Mouse (Mus musculus) thymus, postnatal 36 days (tissue): ENCODE data around the gene Cc2d2b.
A peak's percentile ranks its signal among the peaks of the same experiment; 100 is the strongest.

ENCODE experiments used
- DNase-seq, 2 experiments: peaks; one replicate each; pipeline ENCODE4 v3.0.0; 2022; ENCODE audit warnings: mixed read lengths in 2 of 2

Cc2d2b gene

DNA sequence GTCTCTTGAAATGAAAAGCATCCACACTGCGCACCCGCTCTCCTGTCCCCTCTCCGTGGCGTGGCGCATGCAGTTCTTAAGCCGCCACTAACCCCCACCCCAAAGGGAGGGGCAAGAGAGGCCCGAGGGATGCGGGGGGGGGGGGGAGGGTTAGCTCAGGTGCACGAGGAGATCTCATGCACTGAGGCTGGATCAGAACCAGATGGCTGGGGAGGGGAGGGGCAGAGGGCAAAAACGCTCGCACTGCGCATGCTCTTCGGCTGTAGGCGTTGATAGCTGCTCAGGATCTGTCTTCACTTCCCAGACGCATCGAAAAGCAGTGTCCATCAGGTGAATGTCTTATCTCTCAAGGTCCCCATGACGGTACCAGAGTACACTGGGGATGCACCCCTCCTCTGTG lies at the start of gene Cc2d2b:
Cc2d2b (plus strand) TSS at position 195 of the 400 bp plus-strand sequence.
- DNase-seq = no peak

DNA sequence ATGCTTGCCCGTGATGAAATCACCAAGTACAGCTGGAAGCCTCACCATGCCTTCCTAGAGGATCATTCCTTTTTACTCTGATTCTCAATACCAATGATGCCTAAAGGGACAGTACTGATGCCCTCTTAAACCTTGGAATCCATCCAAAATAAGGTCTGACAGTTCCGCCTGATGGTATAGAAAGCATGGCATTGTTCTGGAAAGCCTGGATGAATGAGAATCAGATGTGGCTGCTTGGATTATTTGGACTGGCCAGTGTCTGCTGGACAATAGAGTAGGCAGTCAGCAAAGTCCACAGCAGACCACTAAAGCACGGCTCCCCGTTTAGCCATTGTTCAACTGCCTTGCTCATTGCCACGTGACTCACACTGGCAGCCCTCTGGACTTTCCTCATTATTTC lies 48.7 kb upstream of the Cc2d2b start:
- DNase-seq = no peak

DNA sequence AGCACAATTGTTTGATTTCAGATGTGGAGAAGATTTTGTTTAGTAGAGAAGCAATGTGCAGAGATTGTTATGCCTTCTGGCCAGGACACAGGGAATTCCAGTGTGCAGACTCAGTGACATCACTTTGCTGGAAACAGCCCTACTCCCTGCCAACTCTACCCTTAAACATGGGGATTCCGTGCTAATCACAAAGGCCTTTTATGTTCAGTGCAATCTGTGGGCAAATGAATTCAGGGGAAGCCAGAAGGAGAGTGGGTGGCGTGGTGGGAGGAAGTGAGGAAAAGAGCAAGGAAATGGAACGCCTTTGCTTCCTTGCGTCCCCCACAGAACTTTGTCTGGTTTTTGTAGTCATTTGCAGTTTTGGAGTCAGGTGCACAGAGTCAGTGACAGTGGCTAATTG lies 46.1 kb upstream of the Cc2d2b start:
- DNase-seq = no peak

DNA sequence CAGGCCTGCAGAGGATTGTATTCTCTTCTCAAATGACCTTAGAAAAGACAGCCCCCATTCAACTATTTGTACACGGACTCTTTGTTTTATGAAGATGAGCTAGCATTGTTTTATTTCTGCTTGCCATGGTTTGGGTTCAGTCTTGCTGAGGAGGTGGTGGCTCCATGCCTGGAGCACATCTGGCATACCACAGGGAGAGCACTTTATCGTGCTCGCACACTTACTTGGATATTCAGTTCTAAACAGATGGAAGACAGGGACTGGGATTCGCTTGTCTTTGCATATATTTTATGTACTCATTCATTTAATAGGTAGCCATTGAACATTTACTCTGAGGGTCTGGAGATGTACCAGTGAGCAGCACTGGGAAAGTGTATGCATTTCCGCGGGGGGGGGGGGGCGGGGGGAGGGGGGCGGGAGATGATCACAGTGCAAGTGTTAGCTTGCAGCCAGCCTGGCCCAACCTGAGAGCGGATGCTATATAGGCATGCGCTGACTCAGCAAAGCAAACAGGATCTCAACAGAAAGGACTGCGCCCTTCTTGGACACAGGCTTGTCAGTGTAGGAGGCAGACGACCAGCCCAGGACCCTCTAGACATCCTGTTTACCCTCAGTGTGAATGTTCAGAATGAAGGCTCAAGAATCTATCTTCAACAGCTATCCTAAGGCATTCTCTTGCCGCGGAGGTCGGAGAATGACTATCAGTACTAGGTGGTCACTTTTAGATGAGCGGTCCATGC lies 35.5 kb upstream of the Cc2d2b start:
- DNase-seq = no peak

DNA sequence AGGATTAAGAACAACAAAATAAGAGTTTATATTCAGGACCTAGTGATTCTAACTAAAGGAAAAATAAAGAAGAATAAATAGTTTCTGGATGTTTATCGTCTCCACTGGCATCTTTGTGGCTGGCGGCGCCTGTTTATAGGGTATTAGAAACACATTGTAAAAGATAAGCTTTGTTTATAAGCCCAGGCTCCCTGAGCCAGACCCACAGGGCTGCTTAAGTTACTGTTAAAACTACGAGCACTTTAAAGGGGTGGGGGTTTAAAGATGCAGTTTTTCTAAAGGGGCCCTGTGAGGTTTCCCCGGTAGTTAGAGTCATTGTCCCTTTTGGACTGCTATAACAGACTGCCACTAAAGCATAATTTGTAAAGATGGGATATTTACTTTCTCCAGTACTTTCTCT lies 33.9 kb upstream of the Cc2d2b start:
- DNase-seq = no peak

DNA sequence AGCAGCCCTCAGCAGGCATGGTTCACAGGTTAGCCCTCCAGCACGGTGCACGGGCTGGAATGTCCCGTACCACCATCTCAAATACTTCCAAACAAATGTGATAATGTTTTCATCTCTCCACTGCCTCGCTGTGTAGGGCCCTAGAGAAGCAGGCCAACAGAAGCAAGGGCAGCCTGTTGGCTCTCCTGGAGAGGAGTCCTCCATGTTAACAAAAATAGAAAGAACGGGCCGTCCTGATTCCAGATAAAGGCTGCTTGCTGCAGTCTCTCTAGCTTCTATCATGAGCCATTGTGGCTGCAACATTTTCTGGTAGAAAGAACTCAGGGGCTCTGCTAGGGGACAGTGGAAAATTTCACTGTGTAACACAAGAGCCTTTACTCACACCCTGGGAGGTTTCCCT lies 31.6 kb upstream of the Cc2d2b start:
- DNase-seq = no peak

DNA sequence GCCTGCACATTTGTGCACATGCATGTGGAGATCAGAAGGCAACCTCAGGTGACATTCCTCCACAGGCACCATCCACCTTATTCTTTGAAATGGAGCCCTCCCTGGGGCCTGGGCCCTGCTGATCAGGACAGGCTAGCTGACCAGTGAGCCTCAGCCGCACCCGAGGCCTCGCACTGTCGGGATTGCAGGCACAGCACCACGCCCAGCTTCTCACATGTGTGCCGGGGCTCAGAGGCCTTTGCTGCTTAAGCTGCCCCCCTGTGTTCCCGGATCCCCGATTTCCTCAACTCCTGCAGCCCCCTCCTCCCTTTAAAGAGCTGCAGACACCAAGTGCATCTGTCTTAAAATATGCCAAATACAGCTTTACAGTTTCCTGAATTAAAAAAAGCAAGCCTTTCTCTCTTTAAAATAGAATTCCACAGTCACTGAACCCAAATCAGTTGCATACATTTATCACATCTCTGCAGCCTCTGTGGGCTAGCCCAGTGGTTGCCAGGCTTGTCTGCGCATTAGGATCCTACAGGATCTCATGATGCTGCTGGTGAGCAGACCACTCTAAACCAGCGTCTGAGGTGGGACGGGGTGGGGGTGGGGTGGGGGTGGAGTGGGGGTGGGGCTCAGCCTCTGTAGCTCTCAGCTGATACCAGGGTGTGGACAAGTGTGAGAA lies 29.0 kb upstream of the Cc2d2b start:
- DNase-seq = no peak

DNA sequence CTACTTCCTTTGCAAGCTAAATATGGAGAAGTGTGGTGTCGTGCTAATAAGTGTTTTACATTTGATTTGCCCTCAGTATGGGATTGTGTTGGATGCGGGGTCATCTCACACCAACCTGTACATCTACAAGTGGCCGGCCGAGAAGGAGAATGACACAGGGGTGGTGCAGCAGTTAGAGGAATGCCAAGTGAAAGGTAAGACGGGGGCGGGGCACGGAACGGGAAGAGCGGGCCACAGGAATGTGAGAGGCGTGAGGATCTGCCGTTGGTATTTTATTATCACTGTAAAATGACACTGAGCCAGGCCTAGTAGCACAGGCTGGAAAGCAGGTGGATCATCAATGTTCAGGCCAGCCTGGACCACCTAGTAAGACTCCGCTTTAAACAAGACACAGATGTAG lies 28.2 kb upstream of the Cc2d2b start:
- DNase-seq = no peak

DNA sequence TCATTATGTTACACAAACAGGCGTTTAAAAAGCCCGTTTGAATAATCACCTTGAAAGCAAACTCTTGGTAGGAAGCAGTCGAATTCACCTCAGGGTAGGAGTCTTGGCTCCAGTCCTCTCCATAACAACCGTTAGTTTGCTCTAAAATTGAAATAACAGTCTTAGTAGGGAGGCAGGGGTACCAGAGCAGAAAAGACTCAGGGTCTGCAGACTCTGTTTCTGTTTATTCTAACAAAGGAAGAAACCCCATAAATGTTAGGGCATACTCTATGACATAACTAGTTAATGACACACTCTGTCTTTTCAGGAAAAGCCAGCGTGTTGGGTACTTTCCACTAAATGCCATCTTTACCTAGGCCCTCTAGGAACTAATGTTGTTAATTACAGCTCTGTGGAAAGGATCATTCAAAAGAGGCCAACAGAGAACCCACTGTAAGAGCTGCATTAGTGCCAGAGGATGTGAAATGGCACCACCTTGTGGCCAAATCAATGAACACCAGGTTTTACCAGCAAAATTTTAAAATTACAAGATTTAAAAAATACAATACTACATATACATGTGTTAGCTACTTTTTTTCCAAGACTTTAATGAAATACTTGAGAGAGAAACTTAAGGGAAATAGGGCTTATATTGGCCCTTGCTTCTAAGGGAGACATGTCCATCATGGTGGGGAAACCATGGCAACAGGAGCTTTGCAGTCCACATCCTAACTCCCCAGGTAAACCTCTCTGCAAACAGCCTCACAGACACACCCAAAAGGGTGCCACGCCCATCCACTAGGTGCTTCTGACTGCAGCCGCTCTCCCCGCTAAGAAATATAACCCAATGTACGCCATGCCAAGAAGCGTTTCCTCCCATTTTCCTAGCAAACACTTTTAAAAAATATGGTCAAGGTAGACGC lies 26.2 kb upstream of the Cc2d2b start:
- DNase-seq = peak; percentile 16 to 29

DNA sequence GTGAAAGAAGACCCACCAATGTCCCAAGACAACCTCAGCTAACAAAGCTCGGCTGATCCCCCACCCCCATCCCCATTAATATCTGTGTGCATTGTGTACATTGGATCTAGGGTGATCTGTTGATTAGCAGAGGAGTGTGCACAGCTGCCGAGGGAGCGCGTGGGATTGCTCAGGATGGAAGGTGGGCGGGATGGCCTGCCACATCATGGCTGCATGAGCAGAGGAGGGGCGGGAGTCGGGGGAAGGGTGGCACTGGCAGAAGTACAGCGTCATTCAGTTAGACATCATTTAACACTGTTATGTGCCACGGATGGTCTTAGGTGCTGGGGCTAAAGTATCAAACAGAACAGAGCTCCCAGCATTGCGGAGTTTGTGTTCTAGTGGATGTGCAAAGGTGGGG lies 25.0 kb upstream of the Cc2d2b start:
- DNase-seq = no peak

DNA sequence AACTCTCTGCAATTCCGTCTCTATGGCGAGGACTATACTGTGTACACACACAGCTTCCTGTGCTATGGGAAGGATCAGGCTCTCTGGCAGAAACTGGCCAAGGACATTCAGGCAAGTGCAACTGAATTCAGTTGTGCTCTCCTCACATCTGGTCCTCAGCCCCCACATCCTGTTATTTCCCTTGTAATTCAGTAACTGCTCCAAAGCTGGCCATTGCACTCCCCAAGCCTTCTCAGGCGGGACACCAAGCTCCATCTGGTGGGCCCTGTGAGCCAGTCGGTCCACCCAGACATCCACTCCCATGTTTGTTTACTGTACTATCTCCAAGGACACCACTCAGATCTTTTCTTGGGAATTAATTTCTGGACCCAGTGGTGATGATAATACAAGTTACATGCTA lies 22.4 kb upstream of the Cc2d2b start:
- DNase-seq = no peak

DNA sequence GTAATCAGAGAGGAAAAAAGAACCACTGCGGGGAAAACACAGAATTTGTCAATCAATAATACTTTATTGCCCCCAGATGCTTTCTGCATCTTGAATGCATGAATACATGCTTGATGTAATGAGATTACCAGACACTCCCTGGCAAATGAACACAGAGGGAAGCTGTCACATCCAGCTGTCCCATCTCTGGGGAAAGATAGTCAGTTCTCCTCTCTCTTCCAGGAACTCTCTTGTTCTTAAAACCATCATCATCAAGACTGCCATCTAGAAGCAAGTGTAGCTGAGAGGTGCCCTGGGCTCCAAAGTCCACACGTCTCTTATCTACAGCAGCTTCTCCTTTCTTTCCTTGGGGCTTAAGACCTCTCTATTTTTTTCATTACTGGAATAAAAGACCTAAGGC lies 21.9 kb upstream of the Cc2d2b start:
- no peak for DNase-seq

DNA sequence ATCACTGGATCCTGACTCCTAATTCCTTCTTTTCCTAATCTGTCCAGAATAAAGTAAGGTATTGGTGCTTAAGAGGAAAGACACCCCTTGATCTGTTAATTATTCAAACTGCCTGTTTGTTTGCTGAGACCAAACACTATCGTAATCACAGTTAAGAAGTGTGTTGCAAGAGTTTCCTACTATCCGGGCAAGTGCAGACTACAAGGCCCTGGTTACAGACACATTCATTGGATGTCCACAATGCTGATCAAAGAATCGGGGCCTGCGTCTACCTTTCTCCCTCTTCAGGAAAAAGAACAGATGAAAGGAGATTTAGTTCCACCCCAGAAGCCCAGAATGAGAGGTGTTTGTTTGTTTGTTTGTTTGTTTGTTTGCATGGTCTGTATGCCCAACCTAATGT lies 20.3 kb upstream of the Cc2d2b start:
- DNase-seq = no peak

DNA sequence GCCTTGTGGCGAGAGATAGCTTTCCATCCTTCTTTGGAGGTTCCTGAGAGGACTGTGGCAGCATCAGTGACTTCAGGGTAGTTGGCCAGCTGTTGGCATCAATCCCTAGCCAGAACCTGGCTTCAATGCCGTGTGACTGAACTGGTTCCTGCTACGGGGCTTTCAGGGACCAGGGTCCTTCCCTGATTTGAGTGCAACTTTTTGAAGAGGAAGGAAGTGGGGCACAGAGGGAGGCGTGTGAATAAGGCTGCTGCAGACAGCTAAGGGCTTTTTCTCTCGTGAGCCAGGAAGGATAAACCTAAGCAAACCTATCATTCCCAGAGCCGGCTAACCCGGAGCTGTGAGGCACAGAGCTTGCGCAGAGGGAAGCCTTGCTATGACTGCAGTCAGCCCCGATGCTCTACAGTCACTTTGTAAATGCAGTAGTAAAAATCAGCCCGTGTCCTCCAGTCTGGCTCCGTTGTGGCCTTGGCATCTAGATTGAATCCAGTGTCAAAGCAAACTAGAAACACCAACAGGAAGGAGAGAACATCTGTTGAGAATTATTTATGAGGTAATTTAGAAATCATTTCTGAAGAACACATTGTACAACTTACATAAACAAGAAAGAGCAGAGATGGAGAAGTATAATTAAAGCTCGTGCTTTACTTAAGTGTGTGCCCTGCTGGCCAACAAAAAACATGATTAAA lies 19.7 kb upstream of the Cc2d2b start:
- DNase-seq = no peak

DNA sequence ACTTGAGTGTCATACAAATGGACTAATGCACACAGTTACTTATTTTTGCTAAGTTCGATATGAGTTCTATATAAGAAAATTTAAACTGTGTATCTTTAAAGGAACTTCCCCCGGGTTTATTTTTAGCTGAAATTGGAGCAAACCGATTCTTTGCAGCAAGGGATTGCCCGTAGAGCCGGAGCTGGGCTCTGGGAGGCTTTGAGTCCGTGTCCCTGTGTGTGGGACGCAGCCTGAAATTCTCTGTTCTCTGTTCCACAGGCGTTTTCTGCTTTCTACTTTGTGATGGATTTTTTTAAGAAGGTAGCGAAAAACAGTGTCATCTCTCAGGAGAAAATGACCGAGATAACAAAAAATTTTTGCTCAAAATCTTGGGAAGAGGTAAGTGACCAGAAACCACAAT lies 15.1 kb upstream of the Cc2d2b start:
- DNase-seq = no peak

DNA sequence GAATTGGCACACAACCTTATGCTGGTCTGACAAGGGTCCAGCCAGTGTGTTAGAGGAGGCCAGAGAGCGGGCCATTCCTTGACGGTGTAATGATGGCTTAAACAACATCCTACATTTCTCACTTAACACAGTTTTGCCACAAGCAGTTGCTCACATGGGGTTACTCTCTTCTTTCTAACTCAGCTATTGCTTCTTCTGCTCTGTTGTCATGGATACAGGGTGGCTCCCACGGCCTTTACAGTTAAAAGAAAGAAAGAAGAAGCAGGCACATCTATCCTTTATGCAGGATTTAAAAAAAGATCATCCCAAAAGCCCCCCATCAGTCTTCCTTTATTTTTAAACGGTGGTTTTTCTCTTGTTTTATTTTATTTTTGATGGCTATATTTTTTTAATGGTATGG lies 14.7 kb upstream of the Cc2d2b start:
- DNase-seq = no peak

DNA sequence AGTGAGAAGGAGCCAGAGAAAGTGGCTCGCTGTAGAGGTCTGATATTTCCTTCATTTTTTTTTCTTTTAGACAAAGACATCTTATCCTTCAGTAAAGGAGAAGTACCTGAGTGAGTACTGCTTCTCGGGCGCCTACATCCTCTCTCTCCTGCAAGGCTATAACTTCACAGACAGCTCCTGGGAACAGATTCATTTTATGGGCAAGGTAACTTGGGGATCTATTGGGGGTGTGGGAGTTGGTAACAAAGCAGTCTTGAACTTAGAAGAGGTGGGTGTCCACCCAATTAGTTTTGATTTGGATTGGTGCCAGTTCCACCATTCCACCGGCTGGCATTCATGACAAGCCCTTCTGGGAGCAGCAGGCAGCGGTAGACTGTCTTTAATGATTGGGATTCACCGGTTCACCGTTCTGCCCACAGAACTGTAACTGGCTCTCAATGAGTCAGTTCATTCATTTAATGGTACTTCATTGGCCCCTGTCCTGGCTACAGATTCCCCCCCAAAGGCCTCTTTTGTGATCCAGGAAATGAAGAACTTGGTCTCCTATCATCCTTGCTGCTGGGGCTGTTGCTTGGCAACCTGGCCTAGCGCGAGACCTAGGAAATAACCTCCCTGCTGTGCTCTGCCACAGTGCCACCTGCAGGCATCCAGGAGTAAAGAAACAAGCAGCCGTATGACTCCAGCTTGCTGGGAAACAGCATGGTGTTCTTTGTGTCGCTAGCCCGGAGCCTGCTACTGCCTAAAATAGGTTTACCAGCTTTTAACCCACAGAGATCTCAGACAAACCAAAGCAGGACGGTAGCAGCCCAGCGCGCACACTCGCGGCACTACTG lies 11.7 kb upstream of the Cc2d2b start:
- DNase-seq = peak; percentile 61 to 72

DNA sequence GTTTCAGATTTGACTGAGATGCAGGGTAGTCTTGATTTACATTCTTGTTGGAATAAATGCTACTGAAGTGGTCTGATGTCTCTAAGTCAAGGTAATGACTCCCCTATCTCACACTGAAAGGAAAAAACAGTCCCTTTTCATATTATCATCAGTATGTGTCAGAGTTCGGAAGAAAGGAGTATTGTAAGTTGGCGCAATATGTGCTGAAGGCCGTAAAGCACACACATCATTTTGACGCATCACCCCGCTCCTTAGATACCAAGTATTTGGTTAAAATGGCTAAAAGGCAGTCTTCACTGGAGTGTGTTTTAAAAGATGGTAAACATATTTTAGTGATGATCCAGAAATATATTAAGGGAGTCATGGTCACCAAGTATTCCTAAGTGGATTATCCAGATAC lies 10.9 kb upstream of the Cc2d2b start:
- no peak for DNase-seq

DNA sequence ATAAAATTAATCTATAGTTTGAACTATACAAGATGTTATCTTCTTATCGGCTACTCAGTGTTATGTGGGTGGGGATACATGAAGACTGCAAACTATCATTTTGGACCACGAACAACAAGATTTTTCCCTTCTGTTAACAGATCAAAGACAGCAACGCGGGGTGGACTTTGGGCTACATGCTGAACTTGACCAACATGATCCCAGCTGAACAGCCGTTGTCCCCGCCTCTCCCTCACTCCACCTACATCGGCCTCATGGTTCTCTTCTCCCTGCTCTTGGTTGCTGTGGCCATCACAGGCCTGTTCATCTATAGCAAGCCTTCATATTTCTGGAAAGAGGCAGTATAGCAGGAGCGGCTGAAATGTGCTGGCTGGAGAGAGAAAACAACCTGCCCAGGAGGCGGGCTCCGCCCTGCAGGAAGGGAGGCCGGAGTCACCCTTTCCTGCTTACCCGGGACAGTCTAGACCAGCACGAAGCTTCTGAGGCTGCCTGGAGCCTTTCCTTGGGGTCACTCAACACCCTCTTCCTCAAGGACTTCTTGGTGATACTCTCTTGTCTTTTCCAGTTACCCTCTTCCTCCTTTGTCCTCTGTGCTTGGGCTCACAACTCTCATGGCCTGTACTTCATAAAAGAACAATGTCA lies 9.7 kb upstream of the Cc2d2b start:
- no peak for DNase-seq

DNA sequence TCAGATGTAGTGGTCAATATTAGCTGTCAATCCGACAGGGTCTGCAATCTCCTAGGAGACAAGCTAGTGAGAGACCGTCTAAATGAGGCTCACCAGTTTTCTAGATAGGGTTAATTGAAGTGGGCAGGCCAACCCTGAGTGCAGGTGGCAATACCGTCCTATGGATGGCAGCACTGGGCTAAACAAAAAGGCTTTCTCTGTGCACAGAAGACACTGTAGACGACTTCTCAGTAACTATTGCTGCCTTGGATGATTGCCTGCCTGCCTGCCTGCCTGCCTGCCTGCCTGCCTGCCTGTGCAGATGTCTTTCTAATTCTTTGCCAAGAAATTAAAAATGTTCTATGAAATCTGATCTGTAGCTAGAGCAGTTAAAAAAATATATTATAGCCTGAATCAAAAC lies 1.9 kb upstream of the Cc2d2b start:
- no peak for DNase-seq

DNA sequence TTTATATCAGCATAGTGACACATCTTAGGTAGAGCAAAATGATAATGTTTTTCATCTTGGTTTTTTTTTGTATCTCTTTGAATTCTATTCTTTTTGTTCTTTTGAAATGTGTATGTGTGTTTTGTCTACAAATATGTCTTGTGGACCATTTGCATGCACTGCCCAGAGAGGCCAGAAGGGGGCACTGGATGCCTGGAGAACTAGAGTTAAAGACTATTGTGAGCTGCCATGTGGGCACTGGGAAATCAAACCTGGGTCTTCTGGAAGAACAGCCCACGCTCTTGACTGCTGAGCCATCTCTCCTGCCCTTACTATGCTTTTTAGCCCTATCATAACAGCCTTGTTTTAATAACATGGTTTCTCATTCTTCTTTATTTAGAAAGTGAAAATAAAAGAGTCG lies 5.8 kb downstream of the Cc2d2b start:
- DNase-seq = peak; percentile 68 to 74

DNA sequence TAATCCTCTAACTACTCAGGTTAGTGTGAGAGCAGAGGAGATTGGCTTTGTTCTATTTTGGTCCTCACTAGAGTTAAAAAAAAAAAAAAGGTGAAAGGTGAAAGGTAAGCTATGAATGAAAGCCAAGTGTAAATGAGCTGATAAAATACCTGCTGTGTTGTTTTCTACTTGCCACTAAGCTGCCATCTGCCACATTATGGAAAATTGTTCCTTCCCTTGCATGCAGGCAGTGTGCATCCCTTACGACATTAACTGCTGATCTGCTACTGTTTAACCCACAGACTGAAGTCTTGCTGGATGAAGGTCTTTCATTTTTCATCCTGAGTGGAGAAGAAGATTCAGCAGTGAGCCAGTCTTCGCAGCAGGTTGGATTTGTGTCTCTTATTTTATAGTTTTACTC lies 11.5 kb downstream of the Cc2d2b start:
- DNase-seq = no peak
